Mouse (Mus musculus) lung, adult 2 months (tissue): Measurements from ENCODE around the gene Gm36176.

Experiments used
- CTCF ChIP-seq: fragments of 200-500 bp; IDR thresholded peaks from 2 replicates; pipeline ENCODE4 v1.5.1; 2011; ENCODE audit warnings: mild to moderate bottlenecking, low read length, control low read depth; ENCODE audit not compliant: insufficient read depth
- POLR2A ChIP-seq: fragments of 200-500 bp; IDR thresholded peaks from 2 replicates; pipeline ENCODE4 v1.6.1; 2011; ENCODE audit warnings: low read depth, mild to moderate bottlenecking, control low read depth, low read length, borderline replicate concordance; ENCODE audit errors: extremely low read depth

DNA sequence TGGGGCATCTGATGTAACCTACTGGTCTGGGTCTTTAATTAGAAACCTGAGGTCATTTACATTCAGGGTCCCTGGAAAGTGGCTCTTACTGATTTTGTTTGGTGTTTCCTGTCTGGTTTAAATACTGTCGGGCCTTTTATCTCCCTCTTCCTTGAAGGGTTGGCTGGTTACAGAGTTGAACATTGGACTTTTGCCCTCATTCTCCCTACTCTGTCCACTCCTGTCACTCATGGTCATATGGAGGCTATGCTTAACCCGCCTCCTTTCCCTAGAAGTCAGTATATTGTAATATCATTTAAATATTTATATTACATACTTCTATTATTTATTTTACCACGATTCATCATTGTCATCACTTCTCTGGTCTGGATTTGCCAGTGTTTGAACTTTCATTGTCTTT lies 42.5 kb upstream of the Gm36176 start:
- TF ChIP-seq POLR2A (no peak), CTCF (no peak)
